In genomic region chr14:74946751-74947375, GRCm38 (mm10) we compare ENCODE assay signal across 8 mouse cellular contexts. TPM values are rescaled to one million over a fixed set of nuclear protein-coding genes. Genes with fewer than 3 reads are reported as not detected.
DNase-seq lines count a peak whose midpoint lies in the region; ATAC-seq and TF ChIP-seq lines count a peak whose summit lies in the region.

No protein-coding gene starts in this region.

- DNase-seq in A20 (ENCODE audit: low read depth, low spot score) = peak; percentile 91
- peak; percentile 91 for DNase-seq in brain, adult 2 months (ENCODE audit: low read depth, low spot score)
- DNase-seq in kidney, postnatal 0 days (ENCODE audit: low spot score) = peak; percentile 75
- DNase-seq in liver, embryonic 11.5 days (ENCODE audit: low spot score) = peak; percentile 76
- peak; percentile 87 for DNase-seq in splenic B cell, adult 2 months (ENCODE audit: low read depth, low spot score)

- TF ChIP-seq POLR2A in myocyte (IDR thresholded peaks at IDR 0.05; ENCODE audit: insufficient read length, low read depth) = peak; percentile 86

- H3K9me3 ChIP-seq in erythroblast, embryonic 14.5 days (ENCODE audit: control insufficient read depth, low read length) = no peaks in the 10 kb centered on the region
- H3K9me3 ChIP-seq in heart, embryonic 12.5 days (replicated peaks) = no peaks in the 10 kb centered on the region
- no peaks in the 10 kb centered on the region for H3K9me3 ChIP-seq in kidney, postnatal 0 days (replicated peaks; ENCODE audit: low read length)
- no peaks in the 10 kb centered on the region for H3K9me3 ChIP-seq in liver, embryonic 11.5 days (ENCODE audit: control insufficient read depth, low read length)

- peak; percentile 69; the same call in 1 of the 2 replicates for ATAC-seq in heart, embryonic 12.5 days (ENCODE audit: insufficient number of reproducible peaks, low FRiP score)
- ATAC-seq in kidney, postnatal 0 days (replicated peaks; ENCODE audit: low FRiP score, low read depth) = peak; percentile 71
- peak; percentile 87 for ATAC-seq in liver, embryonic 11.5 days (replicated peaks; ENCODE audit: low FRiP score)

- peaks cover 51% of the 10 kb centered on the region for H3K4me1 ChIP-seq in erythroblast, embryonic 14.5 days (ENCODE audit: control insufficient read depth)
- peaks cover 35% of the 10 kb centered on the region for H3K4me1 ChIP-seq in heart, embryonic 12.5 days (replicated peaks)
- H3K4me1 ChIP-seq in kidney, postnatal 0 days (replicated peaks; ENCODE audit: insufficient read depth, low read length) = peaks cover 13% of the 10 kb centered on the region
- peaks cover 12% of the 10 kb centered on the region for H3K4me1 ChIP-seq in liver, embryonic 11.5 days (replicated peaks; ENCODE audit: control insufficient read depth, insufficient read depth, low read length)

- peaks cover 37% of the 10 kb centered on the region for H3K79me2 ChIP-seq in myocyte (ENCODE audit: control insufficient read depth, insufficient read depth)

- H3K4me3 ChIP-seq in erythroblast, embryonic 14.5 days (replicated peaks) = peak overlapping the region; percentile 91
- H3K4me3 ChIP-seq in heart, embryonic 12.5 days = peak overlapping the region; percentile 91
- peak overlapping the region; percentile 94 for H3K4me3 ChIP-seq in kidney, postnatal 0 days (replicated peaks; ENCODE audit: low read depth, low read length)
- peak overlapping the region; percentile 89 for H3K4me3 ChIP-seq in liver, embryonic 11.5 days (ENCODE audit: low read depth, low read length)
- peak overlapping the region; percentile 92 for H3K4me3 ChIP-seq in myocyte

- H3ac ChIP-seq in myocyte (ENCODE audit: control insufficient read depth, insufficient read length) = peak overlapping the region; percentile 88

- no peak for TF ChIP-seq CTCF in kidney, postnatal 0 days (IDR thresholded peaks at IDR 0.05; ENCODE audit: low read depth)

- 0 out of 2 replicates have a peak, but pooled peaks cover 3% of the 10 kb centered on the region for H3K27me3 ChIP-seq in erythroblast, embryonic 14.5 days (ENCODE audit: control insufficient read depth)
- no peaks in the 10 kb centered on the region for H3K27me3 ChIP-seq in heart, embryonic 12.5 days (replicated peaks)
- no peaks in the 10 kb centered on the region for H3K27me3 ChIP-seq in kidney, postnatal 0 days (ENCODE audit: insufficient read depth, low read length)
- H3K27me3 ChIP-seq in liver, embryonic 11.5 days (replicated peaks; ENCODE audit: control insufficient read depth, insufficient read depth, low read length) = no peaks in the 10 kb centered on the region
- H3K27me3 ChIP-seq in myocyte (ENCODE audit: control insufficient read depth, insufficient read depth, insufficient read length) = no peaks in the 10 kb centered on the region
- no peaks in the 10 kb centered on the region for H3K27me3 ChIP-seq in splenic B cell, adult 2 months (ENCODE audit: control insufficient read depth, insufficient read depth, low read length, poor library complexity, severe bottlenecking)

- H3K36me3 ChIP-seq in erythroblast, embryonic 14.5 days (ENCODE audit: control insufficient read depth) = peaks cover 8% of the 10 kb centered on the region
- H3K36me3 ChIP-seq in heart, embryonic 12.5 days = no peaks in the 10 kb centered on the region
- no peaks in the 10 kb centered on the region for H3K36me3 ChIP-seq in kidney, postnatal 0 days (ENCODE audit: insufficient read depth, low read length)
- H3K36me3 ChIP-seq in liver, embryonic 11.5 days (ENCODE audit: control insufficient read depth, insufficient read depth, low read length) = no peaks in the 10 kb centered on the region
- no peaks in the 10 kb centered on the region for H3K36me3 ChIP-seq in myocyte (ENCODE audit: control insufficient read depth, insufficient read depth)
- no peaks in the 10 kb centered on the region for H3K36me3 ChIP-seq in splenic B cell, adult 2 months (ENCODE audit: control insufficient read depth, insufficient read depth, low read length, poor library complexity, severe bottlenecking)

- peak overlapping the region; percentile 93 for H3K9ac ChIP-seq in heart, embryonic 12.5 days
- H3K9ac ChIP-seq in kidney, postnatal 0 days (ENCODE audit: low read depth, low read length) = peak overlapping the region; percentile 78
- peak overlapping the region; percentile 92 for H3K9ac ChIP-seq in liver, embryonic 11.5 days (ENCODE audit: low read depth, low read length)

- 0% methylated on average over 56 of the region's 56 CpGs for WGBS in heart, embryonic 12.5 days
- WGBS in kidney, postnatal 0 days = 0% methylated on average over 56 of the region's 56 CpGs
- under 1% methylated on average over 56 of the region's 56 CpGs for WGBS in liver, embryonic 11.5 days

- H3K4me2 ChIP-seq in heart, embryonic 12.5 days = peak overlapping the region; percentile 93
- peak overlapping the region; percentile 74 for H3K4me2 ChIP-seq in kidney, postnatal 0 days (ENCODE audit: low read length)
- peak overlapping the region; percentile 94 for H3K4me2 ChIP-seq in liver, embryonic 11.5 days
- H3K4me2 ChIP-seq in myocyte (ENCODE audit: low read depth) = peak overlapping the region; percentile 91

- peak overlapping the region; percentile 90 for H3K27ac ChIP-seq in heart, embryonic 12.5 days (ENCODE audit: poor library complexity, severe bottlenecking)
- H3K27ac ChIP-seq in kidney, postnatal 0 days = peak overlapping the region; percentile 93
- H3K27ac ChIP-seq in liver, embryonic 11.5 days (ENCODE audit: low read depth, low read length) = peak overlapping the region; percentile 79

TF ChIP-seq in myocyte, 11 proteins besides CTCF, POLR2A, EP300 and RAD21:
- TF ChIP-seq POLR2AphosphoS2 (IDR thresholded peaks at IDR 0.05; ENCODE audit: insufficient read length, low read depth) = peak; percentile 89
- TF ChIP-seq MAX (IDR thresholded peaks at IDR 0.05; ENCODE audit: low read depth) = no peak

RNA-seq across cellular contexts. Expression of gene Lrch1, which starts 0.8 kb away (rescaled TPM):
- polyA plus RNA-seq in erythroblast, embryonic 14.5 days (2012) = 0.31 and 0.51 TPM in 2 replicates
- polyA plus RNA-seq in heart, embryonic 12.5 days (2016; fragmentation: Nextera tagmentation; extraction: Ambion mirVana) = 16.2 and 16.6 TPM in 2 replicates
- polyA plus RNA-seq in kidney, postnatal 0 days (2015; fragmentation: Nextera tagmentation; extraction: Ambion mirVana) = 16.1 and 16.3 TPM in 2 replicates
- 7.9 and 8.0 TPM in 2 replicates for polyA plus RNA-seq in liver, embryonic 11.5 days (2014; fragmentation: Nextera tagmentation; extraction: Ambion mirVana)
- 9.9 TPM for polyA plus RNA-seq in myocyte (2012; fragmentation: generic; extraction: Trizol)

Comparison
In these comparisons a context has a peak if more than half of its experiments do, and no peak if none do; other contexts are left out.
1. Peak in every context shown above with its lines: DNase-seq, ATAC-seq, H3K4me3 ChIP-seq and H3K27ac ChIP-seq.